Mouse (Mus musculus) E14TG2a.4 (cell line): ENCODE data around the gene Lmnb2.

Source experiments
- CTCF ChIP-seq: conservative IDR thresholded peaks from 2 replicates; pipeline ENCODE4 v1.5.1; 2014; ENCODE audit warnings: low read length
- NANOG ChIP-seq: IDR thresholded peaks from 2 replicates; pipeline ENCODE4 v1.6.1; 2014; ENCODE audit warnings: borderline replicate concordance, low read length, mixed read lengths

GRCm38 (mm10) chr10:80897861-80898510, 20.1 kb downstream of the Lmnb2 start:
- TF ChIP-seq CTCF: no peak
- TF ChIP-seq NANOG: no peak
